Comparison of ENCODE assay signal across 8 mouse cellular contexts in genomic region chr2:121442259-121443067, GRCm38 (mm10). TPM values are rescaled to one million over a fixed set of nuclear protein-coding genes. Genes with fewer than 3 reads are reported as not detected.
A peak's percentile ranks its signal among the peaks of the same experiment; 100 is the strongest.
DNase-seq lines count a peak whose midpoint lies in the region; ATAC-seq and TF ChIP-seq lines count a peak whose summit lies in the region.

No protein-coding gene starts in this region.

- ATAC-seq in forebrain, embryonic 14.5 days, result no peak
- peak; percentile 63 for ATAC-seq in hindbrain, embryonic 11.5 days (ENCODE audit: low FRiP score)
- ATAC-seq in limb, embryonic 14.5 days (ENCODE audit: low FRiP score, low read depth), result peak; percentile 58
- peak; percentile 20; the same call in 1 of the 2 replicates for ATAC-seq in midbrain, embryonic 14.5 days (ENCODE audit: low FRiP score, low TSS enrichment)
- ATAC-seq in stomach, embryonic 16.5 days (ENCODE audit: insufficient read depth, low FRiP score), result peak; percentile 93

- H3K4me1 ChIP-seq in forebrain, embryonic 14.5 days (ENCODE audit: control insufficient read depth, insufficient read depth, low read length), result peaks cover 12% of the 10 kb centered on the region
- H3K4me1 ChIP-seq in hindbrain, embryonic 11.5 days (replicated peaks; ENCODE audit: control insufficient read depth, insufficient read depth, low read length), result peaks cover 9% of the 10 kb centered on the region; the same call in 1 of the 2 replicates
- peaks cover 12% of the 10 kb centered on the region; the same call in 1 of the 2 replicates for H3K4me1 ChIP-seq in limb, embryonic 14.5 days (ENCODE audit: control insufficient read depth, insufficient read depth, low read length)
- peaks cover 10% of the 10 kb centered on the region; the same call in 1 of the 2 replicates for H3K4me1 ChIP-seq in midbrain, embryonic 14.5 days (ENCODE audit: control insufficient read depth, insufficient read depth, low read length)
- H3K4me1 ChIP-seq in stomach, embryonic 16.5 days (ENCODE audit: control insufficient read depth, insufficient read depth, low read length), result peaks cover 11% of the 10 kb centered on the region

- H3K36me3 ChIP-seq in forebrain, embryonic 14.5 days (ENCODE audit: control insufficient read depth, insufficient read depth, low read length), result peaks cover 26% of the 10 kb centered on the region
- H3K36me3 ChIP-seq in hindbrain, embryonic 11.5 days (ENCODE audit: control insufficient read depth, insufficient read depth, low read length), result no peaks in the 10 kb centered on the region
- peaks cover 23% of the 10 kb centered on the region for H3K36me3 ChIP-seq in limb, embryonic 14.5 days (ENCODE audit: control insufficient read depth, insufficient read depth, low read length)
- peaks cover 25% of the 10 kb centered on the region for H3K36me3 ChIP-seq in midbrain, embryonic 14.5 days (ENCODE audit: control insufficient read depth, insufficient read depth, low read length)
- H3K36me3 ChIP-seq in stomach, embryonic 16.5 days (ENCODE audit: control insufficient read depth, insufficient read depth, low read length), result peaks cover 12% of the 10 kb centered on the region

- H3K27me3 ChIP-seq in forebrain, embryonic 14.5 days (replicated peaks; ENCODE audit: control insufficient read depth, insufficient read depth, low read length), result peaks cover 13% of the 10 kb centered on the region; the same call in 1 of the 2 replicates
- peaks cover 17% of the 10 kb centered on the region for H3K27me3 ChIP-seq in hindbrain, embryonic 11.5 days (ENCODE audit: control insufficient read depth, insufficient read depth, low read length)
- H3K27me3 ChIP-seq in limb, embryonic 14.5 days (ENCODE audit: control insufficient read depth, insufficient read depth, low read length), result no peaks in the 10 kb centered on the region
- peaks cover 25% of the 10 kb centered on the region for H3K27me3 ChIP-seq in midbrain, embryonic 14.5 days (ENCODE audit: control insufficient read depth, insufficient read depth, low read length)
- H3K27me3 ChIP-seq in stomach, embryonic 16.5 days (ENCODE audit: control insufficient read depth, insufficient read depth, low read length), result no peaks in the 10 kb centered on the region

- no peak for TF ChIP-seq POLR2A in limb, embryonic 14.5 days (IDR thresholded peaks at IDR 0.05; ENCODE audit: borderline replicate concordance, extremely low read depth, insufficient read depth, insufficient read length)

- 1% methylated on average over 30 of the region's 30 CpGs for WGBS in forebrain, embryonic 14.5 days
- WGBS in hindbrain, embryonic 11.5 days, result 2% methylated on average over 29 of the region's 30 CpGs
- 2% methylated on average over 27 of the region's 30 CpGs for WGBS in limb, embryonic 14.5 days
- WGBS in midbrain, embryonic 14.5 days, result 2% methylated on average over 30 of the region's 30 CpGs
- WGBS in stomach, embryonic 16.5 days, result under 1% methylated on average over 30 of the region's 30 CpGs

- no peak overlapping the region for H3K27ac ChIP-seq in forebrain, embryonic 14.5 days (ENCODE audit: low read depth, low read length)
- H3K27ac ChIP-seq in hindbrain, embryonic 11.5 days (ENCODE audit: low read depth, low read length), result no peak overlapping the region
- no peak overlapping the region for H3K27ac ChIP-seq in limb, embryonic 14.5 days (replicated peaks; ENCODE audit: low read depth, low read length)
- H3K27ac ChIP-seq in midbrain, embryonic 14.5 days (replicated peaks; ENCODE audit: low read depth, low read length), result no peak overlapping the region
- no peak overlapping the region for H3K27ac ChIP-seq in stomach, embryonic 16.5 days (ENCODE audit: low read length)

- peak overlapping the region; percentile 43 for H3K9ac ChIP-seq in forebrain, embryonic 14.5 days (ENCODE audit: low read length)
- H3K9ac ChIP-seq in hindbrain, embryonic 11.5 days (ENCODE audit: low read depth, low read length), result peak overlapping the region; percentile 40; the same call in 1 of the 2 replicates
- H3K9ac ChIP-seq in limb, embryonic 14.5 days (ENCODE audit: low read depth, low read length, severe bottlenecking), result peak overlapping the region; percentile 53
- H3K9ac ChIP-seq in midbrain, embryonic 14.5 days (replicated peaks; ENCODE audit: low read length), result peak overlapping the region; percentile 12; the same call in 1 of the 2 replicates
- H3K9ac ChIP-seq in stomach, embryonic 16.5 days (ENCODE audit: low read length), result peak overlapping the region; percentile 60

- peak; percentile 64 for DNase-seq in ES-CJ7 (ENCODE audit: low read depth, low spot score)
- DNase-seq in cerebellum, adult 11-12 months, result peak; percentile 44
- peak; percentile 23 for DNase-seq in forebrain, embryonic 14.5 days (ENCODE audit: low spot score)
- peak; percentile 52 for DNase-seq in hindbrain, embryonic 11.5 days (ENCODE audit: low spot score)
- DNase-seq in limb, embryonic 14.5 days (ENCODE audit: low spot score), result no peak
- DNase-seq in midbrain, embryonic 14.5 days, result no peak
- DNase-seq in frontal cortex, postnatal 25 days (ENCODE audit: low spot score in 2 of 2), result no peak

- peak overlapping the region; percentile 28 for H3K4me3 ChIP-seq in forebrain, embryonic 14.5 days (ENCODE audit: low read depth, low read length)
- peak overlapping the region; percentile 30 for H3K4me3 ChIP-seq in hindbrain, embryonic 11.5 days (ENCODE audit: low read depth, low read length)
- H3K4me3 ChIP-seq in limb, embryonic 14.5 days (replicated peaks; ENCODE audit: low read length), result peak overlapping the region; percentile 49
- H3K4me3 ChIP-seq in midbrain, embryonic 14.5 days (replicated peaks; ENCODE audit: low read depth, low read length), result peak overlapping the region; percentile 22
- H3K4me3 ChIP-seq in stomach, embryonic 16.5 days (replicated peaks; ENCODE audit: low read length), result peak overlapping the region; percentile 53

- peak overlapping the region; percentile 61 for H3K4me2 ChIP-seq in forebrain, embryonic 14.5 days (ENCODE audit: low read length)
- peak overlapping the region; percentile 58 for H3K4me2 ChIP-seq in hindbrain, embryonic 11.5 days (replicated peaks; ENCODE audit: low read depth, low read length)
- peak overlapping the region; percentile 89 for H3K4me2 ChIP-seq in limb, embryonic 14.5 days (replicated peaks; ENCODE audit: low read depth, low read length, severe bottlenecking)
- peak overlapping the region; percentile 48 for H3K4me2 ChIP-seq in midbrain, embryonic 14.5 days (ENCODE audit: low read length)
- peak overlapping the region; percentile 81 for H3K4me2 ChIP-seq in stomach, embryonic 16.5 days (ENCODE audit: low read depth, low read length)

- no peaks in the 10 kb centered on the region for H3K9me3 ChIP-seq in forebrain, embryonic 14.5 days (replicated peaks; ENCODE audit: control insufficient read depth, low read length)
- H3K9me3 ChIP-seq in hindbrain, embryonic 11.5 days (ENCODE audit: control insufficient read depth, low read length), result no peaks in the 10 kb centered on the region
- H3K9me3 ChIP-seq in limb, embryonic 14.5 days (ENCODE audit: control insufficient read depth, low read length), result no peaks in the 10 kb centered on the region
- H3K9me3 ChIP-seq in midbrain, embryonic 14.5 days (ENCODE audit: control insufficient read depth, low read length), result no peaks in the 10 kb centered on the region
- no peaks in the 10 kb centered on the region for H3K9me3 ChIP-seq in stomach, embryonic 16.5 days (replicated peaks; ENCODE audit: control insufficient read depth, low read length)

RNA-seq across cellular contexts. Expression of gene Ell3, which starts 1.6 kb away (rescaled TPM):
- 0.86 and 1.2 TPM in 2 replicates for polyA plus RNA-seq in forebrain, embryonic 14.5 days (2014; fragmentation: Nextera tagmentation; extraction: Ambion mirVana)
- 3.1 and 3.7 TPM in 2 replicates for polyA plus RNA-seq in hindbrain, embryonic 11.5 days (2014; fragmentation: Nextera tagmentation; extraction: Ambion mirVana)
- 3.0 and 4.8 TPM in 2 replicates for polyA plus RNA-seq in limb, embryonic 14.5 days (2012; rRNA removed)
- polyA plus RNA-seq in limb, embryonic 14.5 days (2014; fragmentation: Nextera tagmentation; extraction: Ambion mirVana), result 6.3 and 8.2 TPM in 2 replicates
- polyA plus RNA-seq in midbrain, embryonic 14.5 days (2014; fragmentation: Nextera tagmentation; extraction: Ambion mirVana), result 1.4 and 2.0 TPM in 2 replicates
- 8.7 and 8.8 TPM in 2 replicates for polyA plus RNA-seq in stomach, embryonic 16.5 days (2015; fragmentation: Nextera tagmentation; extraction: Ambion mirVana)

RNA-seq across cellular contexts. Expression of gene Serf2, which starts 6.5 kb away (rescaled TPM):
- polyA plus RNA-seq in forebrain, embryonic 14.5 days (2014; fragmentation: Nextera tagmentation; extraction: Ambion mirVana), result 388 and 442 TPM in 2 replicates
- polyA plus RNA-seq in hindbrain, embryonic 11.5 days (2014; fragmentation: Nextera tagmentation; extraction: Ambion mirVana), result 457 and 490 TPM in 2 replicates
- polyA plus RNA-seq in limb, embryonic 14.5 days (2012; rRNA removed), result 459 and 792 TPM in 2 replicates
- polyA plus RNA-seq in limb, embryonic 14.5 days (2014; fragmentation: Nextera tagmentation; extraction: Ambion mirVana), result 635 and 646 TPM in 2 replicates
- 352 and 382 TPM in 2 replicates for polyA plus RNA-seq in midbrain, embryonic 14.5 days (2014; fragmentation: Nextera tagmentation; extraction: Ambion mirVana)
- polyA plus RNA-seq in stomach, embryonic 16.5 days (2015; fragmentation: Nextera tagmentation; extraction: Ambion mirVana), result 439 and 496 TPM in 2 replicates

RNA-seq across cellular contexts. Expression of gene Hypk, which starts 10.6 kb away (rescaled TPM):
- polyA plus RNA-seq in forebrain, embryonic 14.5 days (2014; fragmentation: Nextera tagmentation; extraction: Ambion mirVana), result 91.9 and 95.1 TPM in 2 replicates
- polyA plus RNA-seq in hindbrain, embryonic 11.5 days (2014; fragmentation: Nextera tagmentation; extraction: Ambion mirVana), result 114 and 116 TPM in 2 replicates
- polyA plus RNA-seq in limb, embryonic 14.5 days (2012; rRNA removed), result 35.9 and 45.0 TPM in 2 replicates
- 94.1 and 110 TPM in 2 replicates for polyA plus RNA-seq in limb, embryonic 14.5 days (2014; fragmentation: Nextera tagmentation; extraction: Ambion mirVana)
- polyA plus RNA-seq in midbrain, embryonic 14.5 days (2014; fragmentation: Nextera tagmentation; extraction: Ambion mirVana), result 92.4 and 102 TPM in 2 replicates
- polyA plus RNA-seq in stomach, embryonic 16.5 days (2015; fragmentation: Nextera tagmentation; extraction: Ambion mirVana), result 86.0 and 107 TPM in 2 replicates

RNA-seq across cellular contexts. Expression of gene Serinc4, which starts 14.1 kb away (rescaled TPM):
- polyA plus RNA-seq in forebrain, embryonic 14.5 days (2014; fragmentation: Nextera tagmentation; extraction: Ambion mirVana), result 0.95 and 1.1 TPM in 2 replicates
- polyA plus RNA-seq in hindbrain, embryonic 11.5 days (2014; fragmentation: Nextera tagmentation; extraction: Ambion mirVana), result 0.46 and 0.80 TPM in 2 replicates
- 1.1 and 1.4 TPM in 2 replicates for polyA plus RNA-seq in limb, embryonic 14.5 days (2012; rRNA removed)
- 0.18 and 0.70 TPM in 2 replicates for polyA plus RNA-seq in limb, embryonic 14.5 days (2014; fragmentation: Nextera tagmentation; extraction: Ambion mirVana)
- 1.8 TPM in 2 replicates for polyA plus RNA-seq in midbrain, embryonic 14.5 days (2014; fragmentation: Nextera tagmentation; extraction: Ambion mirVana)
- polyA plus RNA-seq in stomach, embryonic 16.5 days (2015; fragmentation: Nextera tagmentation; extraction: Ambion mirVana), result 0.25 and 0.46 TPM in 2 replicates

RNA-seq across cellular contexts. Expression of gene Catsper2, which starts 28.9 kb away (rescaled TPM):
- polyA plus RNA-seq in forebrain, embryonic 14.5 days (2014; fragmentation: Nextera tagmentation; extraction: Ambion mirVana), result 2.0 and 3.2 TPM in 2 replicates
- 1.9 and 2.7 TPM in 2 replicates for polyA plus RNA-seq in hindbrain, embryonic 11.5 days (2014; fragmentation: Nextera tagmentation; extraction: Ambion mirVana)
- 4.1 and 4.8 TPM in 2 replicates for polyA plus RNA-seq in limb, embryonic 14.5 days (2012; rRNA removed)
- polyA plus RNA-seq in limb, embryonic 14.5 days (2014; fragmentation: Nextera tagmentation; extraction: Ambion mirVana), result 1.7 and 2.9 TPM in 2 replicates
- polyA plus RNA-seq in midbrain, embryonic 14.5 days (2014; fragmentation: Nextera tagmentation; extraction: Ambion mirVana), result 2.9 and 4.5 TPM in 2 replicates
- polyA plus RNA-seq in stomach, embryonic 16.5 days (2015; fragmentation: Nextera tagmentation; extraction: Ambion mirVana), result 1.3 and 1.6 TPM in 2 replicates

Comparison
In these comparisons a context has a peak if more than half of its experiments do, and no peak if none do; other contexts are left out.
1. DNase-seq: peak in ES-CJ7 (single experiment), cerebellum, adult 11-12 months (single experiment), forebrain, embryonic 14.5 days (single experiment) and hindbrain, embryonic 11.5 days (single experiment); none in limb, embryonic 14.5 days (single experiment), midbrain, embryonic 14.5 days (single experiment) and frontal cortex, postnatal 25 days (0 of 2).
2. Peak in every context shown above with its lines, with median percentiles within 50 percentile points of each other: H3K4me2 ChIP-seq, H3K4me3 ChIP-seq and H3K9ac ChIP-seq.